Mouse (Mus musculus) heart, embryonic 11.5 days (tissue): ENCODE results near the gene Phf10. TPM values are rescaled to one million over a fixed set of nuclear protein-coding genes. Genes with fewer than 3 reads are reported as not detected.

Source experiments
- polyA plus RNA-seq: library from polyadenylated mRNA; unstranded; fragments of >200 nt; fragmentation: Nextera tagmentation; extraction: Ambion mirVana; gene quantifications from 2 replicates; pipeline ENCODE4 v1.2.1, GENCODE M21; 2014

Phf10 gene
- polyA plus RNA-seq, 1 experiment from 2014 or later: 36.7 TPM

Other genes with a start within 250 kb of the Phf10 start
- 5.1 and 5.5 TPM in 2 replicates for gene Wdr27, start 18.1 kb downstream of the Phf10 start, polyA plus RNA-seq
- 33.2 and 38.6 TPM in 2 replicates for gene 1600012H06Rik, start 18.1 kb downstream of the Phf10 start, polyA plus RNA-seq
- 6.6 and 7.2 TPM in 2 replicates for gene 9030025P20Rik, start 17.2 kb upstream of the Phf10 start, polyA plus RNA-seq
- not detected in 2 replicates for gene Gm3417, start 17.5 kb upstream of the Phf10 start, polyA plus RNA-seq
- gene Gm3435, start 48.9 kb upstream of the Phf10 start, polyA plus RNA-seq: 3.6 and 4.1 TPM in 2 replicates
- gene Ermard, start 79.9 kb upstream of the Phf10 start, polyA plus RNA-seq: 61.0 and 62.8 TPM in 2 replicates
- 0.97 TPM in 1 of 2 replicates, not detected in the other for gene Tcte3, start 80.2 kb upstream of the Phf10 start, polyA plus RNA-seq
- gene Gm3448, start 80.3 kb upstream of the Phf10 start, polyA plus RNA-seq: 2.8 and 2.9 TPM in 2 replicates